Mouse (Mus musculus) kidney, postnatal 0 days (tissue): ENCODE results near the gene Rgs3. TPM values are rescaled to one million over a fixed set of nuclear protein-coding genes. Genes with fewer than 3 reads are reported as not detected.

Source experiments
- ATAC-seq: fragments of 200-750 bp; cut with Nextera tagmentation; replicated peaks from 2 replicates; pipeline ENCODE4 v1.8.0; 2017; ENCODE audit warnings: low read depth, moderate number of reproducible peaks, moderate TSS enrichment, moderate library complexity; ENCODE audit not compliant: low FRiP score
- DNase-seq: peaks from one replicate; pipeline ENCODE4 v3.0.0-alpha.2; 2016; ENCODE audit warnings: low spot score
- H3K27ac ChIP-seq: fragments of 300-500 bp; sonication (generic); 2 replicates; pipeline ENCODE4 v1.5.1; 2014; ENCODE audit warnings: mild to moderate bottlenecking
- H3K27me3 ChIP-seq: fragments of 300-500 bp; sonication (generic); 2 replicates; pipeline ENCODE4 v1.6.1; 2014; ENCODE audit warnings: low read length, mixed read lengths; ENCODE audit not compliant: insufficient read depth
- H3K36me3 ChIP-seq: fragments of 300-500 bp; sonication (generic); 2 replicates; pipeline ENCODE4 v1.6.1; 2014; ENCODE audit warnings: low read length, mixed read lengths; ENCODE audit not compliant: insufficient read depth
- H3K4me1 ChIP-seq: fragments of 300-500 bp; sonication (generic); replicated peaks from 2 replicates; pipeline ENCODE4 v1.6.1; 2014; ENCODE audit warnings: antibody characterized with exemption, low read length, mixed read lengths; ENCODE audit not compliant: insufficient read depth
- H3K4me2 ChIP-seq: fragments of 300-500 bp; sonication (generic); 2 replicates; pipeline ENCODE4 v1.6.1; 2014; ENCODE audit warnings: mild to moderate bottlenecking, low read length, moderate library complexity, mixed read lengths
- H3K4me3 ChIP-seq: fragments of 300-500 bp; sonication (generic); replicated peaks from 2 replicates; pipeline ENCODE4 v1.5.1; 2014; ENCODE audit warnings: low read depth, low read length
- H3K9ac ChIP-seq: fragments of 300-500 bp; sonication (generic); 2 replicates; pipeline ENCODE4 v1.6.1; 2014; ENCODE audit warnings: low read depth, low read length
- H3K9me3 ChIP-seq: fragments of 300-500 bp; sonication (generic); replicated peaks from 2 replicates; pipeline ENCODE4 v1.6.1; 2016; ENCODE audit warnings: low read length, inconsistent platforms, mixed read lengths
- CTCF ChIP-seq: IDR thresholded peaks from 2 replicates; pipeline ENCODE4 v1.5.1; 2016; ENCODE audit warnings: antibody characterized with exemption, low read depth, mild to moderate bottlenecking, moderate library complexity
- WGBS: fragments of 180-500 bp; shearing (Covaris S2); extraction: QIAGEN DNeasy Blood & Tissue Kit; methylation state at CpG from one replicate; pipeline ENCODE4 v1.1.7; 2014; 5-methylcytosine and 5-hydroxymethylcytosine counted together
- polyA plus RNA-seq: library from polyadenylated mRNA; unstranded; fragments of >200 nt; fragmentation: Nextera tagmentation; extraction: Ambion mirVana; gene quantifications from 2 replicates; pipeline ENCODE4 v1.2.1, GENCODE M21; 2015

The Rgs3 gene
- polyA plus RNA-seq, 1 experiment from 2014 or later, result 41.4 TPM

GRCm38 (mm10) chr4:62675394-62675793 is 115.7 kb downstream of the Rgs3 start:
- no peak for ATAC-seq
- Histone ChIP-seq H3K9ac (no peak overlapping the region), H3K4me3 (0 out of 2 replicates have a peak overlapping the region, but pooled peaks have one; percentile 48), H3K36me3 (0 out of 2 replicates have a peak, but pooled peaks cover 5% of the 10 kb centered on the region), H3K27me3 (no peaks in the 10 kb centered on the region), H3K4me2 (peak overlapping the region; percentile 60), H3K27ac (no peak overlapping the region), H3K9me3 (no peaks in the 10 kb centered on the region), H3K4me1 (0 out of 2 replicates have a peak, but pooled peaks cover 9% of the 10 kb centered on the region)
- DNase-seq, result no peak
- WGBS, result 67% methylated on average over 2 of the region's 2 CpGs
- TF ChIP-seq CTCF, result no peak

GRCm38 (mm10) chr4:62677047-62677737 is 117.5 kb downstream of the Rgs3 start:
- H3K4me1 ChIP-seq, result 0 out of 2 replicates have a peak, but pooled peaks cover 9% of the 10 kb centered on the region
- H3K27me3 ChIP-seq, result no peaks in the 10 kb centered on the region
- no peak overlapping the region for H3K9ac ChIP-seq
- no peak overlapping the region for H3K4me3 ChIP-seq
- H3K4me2 ChIP-seq, result no peak overlapping the region
- TF ChIP-seq CTCF, result no peak
- WGBS, result 55% methylated on average over 10 of the region's 10 CpGs
- 0 out of 2 replicates have a peak, but pooled peaks cover 14% of the 10 kb centered on the region for H3K36me3 ChIP-seq
- H3K9me3 ChIP-seq, result no peaks in the 10 kb centered on the region
- ATAC-seq, result no peak
- H3K27ac ChIP-seq, result no peak overlapping the region
- DNase-seq, result peak; percentile 23

GRCm38 (mm10) chr4:62679157-62679556 is 119.5 kb downstream of the Rgs3 start:
- no peaks in the 10 kb centered on the region for H3K27me3 ChIP-seq
- H3K4me2 ChIP-seq, result no peak overlapping the region
- 0 out of 2 replicates have a peak, but pooled peaks cover 9% of the 10 kb centered on the region for H3K4me1 ChIP-seq
- TF ChIP-seq CTCF, result no peak
- H3K4me3 ChIP-seq, result no peak overlapping the region
- no peak for DNase-seq
- no peak overlapping the region for H3K27ac ChIP-seq
- no peak overlapping the region for H3K9ac ChIP-seq
- no peaks in the 10 kb centered on the region for H3K9me3 ChIP-seq
- ATAC-seq, result no peak
- 0 out of 2 replicates have a peak, but pooled peaks cover 14% of the 10 kb centered on the region for H3K36me3 ChIP-seq
- 87% methylated on average over 9 of the region's 9 CpGs for WGBS

DNA sequence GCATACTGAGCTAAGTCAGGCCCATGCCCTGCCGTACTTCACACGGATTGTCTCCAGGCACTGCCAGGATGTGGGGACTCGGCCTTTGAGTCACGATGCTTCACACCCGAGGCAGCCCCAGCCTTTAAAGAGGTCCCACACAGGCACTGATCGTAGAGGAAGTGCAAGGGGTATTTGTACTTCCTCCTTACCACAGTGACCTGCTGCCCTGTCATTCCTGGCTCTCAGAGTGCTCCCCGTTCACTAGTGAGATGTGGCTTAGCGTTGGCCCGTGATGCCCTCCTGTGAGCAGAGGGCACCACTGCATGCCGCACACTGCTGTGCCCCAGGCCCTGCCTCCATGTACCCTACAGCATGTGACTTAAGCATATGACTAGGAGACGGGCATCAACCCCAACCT is 121.8 kb downstream of the Rgs3 start:
- Histone ChIP-seq H3K9me3 (no peaks in the 10 kb centered on the region), H3K27ac (no peak overlapping the region), H3K4me3 (no peak overlapping the region), H3K9ac (no peak overlapping the region), H3K4me2 (no peak overlapping the region), H3K4me1 (0 out of 2 replicates have a peak, but pooled peaks cover 7% of the 10 kb centered on the region), H3K36me3 (0 out of 2 replicates have a peak, but pooled peaks cover 14% of the 10 kb centered on the region), H3K27me3 (no peaks in the 10 kb centered on the region)
- 73% methylated on average over 11 of the region's 11 CpGs for WGBS
- ATAC-seq (no peak), DNase-seq (no peak)
- TF ChIP-seq CTCF, result peak; percentile 27; the same call in 1 of the 2 replicates

DNA sequence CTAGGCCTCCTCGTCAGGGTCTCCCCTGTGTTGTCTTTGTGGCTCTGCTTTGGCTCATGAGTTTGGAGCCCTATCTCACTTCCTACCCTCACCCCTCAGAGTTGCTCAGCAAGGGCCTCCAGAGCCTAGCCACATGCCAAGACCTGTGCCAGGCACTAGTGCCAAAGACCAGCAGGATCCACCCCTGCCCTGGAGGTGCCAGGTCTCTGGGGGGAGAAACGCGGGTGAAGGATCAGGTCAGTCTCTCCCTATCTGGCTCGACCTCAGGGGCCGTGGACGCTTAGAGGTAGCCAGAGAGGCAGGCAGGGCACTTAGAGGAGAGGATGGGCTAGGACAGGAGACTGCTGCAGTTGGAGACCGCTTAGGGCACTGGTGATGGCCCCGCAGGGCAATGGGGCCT is 122.7 kb downstream of the Rgs3 start:
- H3K27me3 ChIP-seq, result no peaks in the 10 kb centered on the region
- 79% methylated on average over 8 of the region's 8 CpGs for WGBS
- 0 out of 2 replicates have a peak, but pooled peaks cover 5% of the 10 kb centered on the region for H3K4me1 ChIP-seq
- no peak overlapping the region for H3K9ac ChIP-seq
- TF ChIP-seq CTCF, result no peak
- ATAC-seq (no peak), DNase-seq (no peak)
- H3K36me3 ChIP-seq, result 0 out of 2 replicates have a peak, but pooled peaks cover 14% of the 10 kb centered on the region
- H3K27ac ChIP-seq, result no peak overlapping the region
- no peaks in the 10 kb centered on the region for H3K9me3 ChIP-seq
- H3K4me2 ChIP-seq, result no peak overlapping the region
- H3K4me3 ChIP-seq, result no peak overlapping the region

- H3K36me3 ChIP-seq, result 0 out of 2 replicates have a peak, but pooled peaks cover 14% of the 10 kb centered on the region
- H3K9me3 ChIP-seq, result no peaks in the 10 kb centered on the region
- no peaks in the 10 kb centered on the region for H3K27me3 ChIP-seq
- H3K9ac ChIP-seq, result no peak overlapping the region
- TF ChIP-seq CTCF, result no peak
- H3K4me2 ChIP-seq, result no peak overlapping the region
- no peak overlapping the region for H3K4me3 ChIP-seq
- WGBS, result 88% methylated on average over 6 of the region's 6 CpGs
- H3K27ac ChIP-seq, result no peak overlapping the region
- H3K4me1 ChIP-seq, result 0 out of 2 replicates have a peak, but pooled peaks cover 5% of the 10 kb centered on the region
- DNase-seq (no peak), ATAC-seq (no peak)
Observed at GRCm38 (mm10) chr4:62683148-62683547, 123.5 kb downstream of the Rgs3 start.
